Mouse (Mus musculus) liver, postnatal 0 days (tissue): ENCODE measurements at regions not wholly inside any gene's neighbourhood (a gene's known extent, or its start where the extent isn't known, plus 50 kb on each side); places are given as distances from the start of the nearest gene placed in this dataset.
"Not testable (repeated sequence)": the region's sequence is repeated elsewhere in the genome, so short reads cannot be mapped to it uniquely, and the experiment has no call there.

ENCODE experiments used
- ATAC-seq: fragments of 200-750 bp; cut with Nextera tagmentation; 2 replicates; pipeline ENCODE4 v1.8.0; 2017; ENCODE audit warnings: mild to moderate bottlenecking, moderate library complexity
- DNase-seq: peaks from one replicate; pipeline ENCODE4 v3.0.0-alpha.2; 2016
- H3K27ac ChIP-seq: fragments of 300-500 bp; sonication (generic); 2 replicates; pipeline ENCODE4 v1.5.1; 2014; ENCODE audit warnings: antibody characterized with exemption, moderate library complexity, mild to moderate bottlenecking, low read depth
- H3K27me3 ChIP-seq: fragments of 300-500 bp; sonication (generic); 2 replicates; pipeline ENCODE4 v1.6.1; 2014; ENCODE audit warnings: low read length, control low read depth, mixed read lengths; ENCODE audit not compliant: insufficient read depth
- H3K36me3 ChIP-seq: fragments of 300-500 bp; sonication (generic); replicated peaks from 2 replicates; pipeline ENCODE4 v1.6.1; 2014; ENCODE audit warnings: mild to moderate bottlenecking, control low read depth, low read length, moderate library complexity, mixed read lengths; ENCODE audit not compliant: insufficient read depth
- H3K4me1 ChIP-seq: fragments of 300-500 bp; sonication (generic); 2 replicates; pipeline ENCODE4 v1.6.1; 2014; ENCODE audit warnings: antibody characterized with exemption, mild to moderate bottlenecking, control low read depth; ENCODE audit not compliant: insufficient read depth
- H3K4me2 ChIP-seq: fragments of 300-500 bp; sonication (generic); 2 replicates; pipeline ENCODE4 v1.6.1; 2014; ENCODE audit warnings: low read depth, mild to moderate bottlenecking, low read length, moderate library complexity, mixed read lengths
- H3K4me3 ChIP-seq: fragments of 300-500 bp; sonication (generic); 2 replicates; pipeline ENCODE4 v1.5.1; 2014; ENCODE audit warnings: low read depth, low read length
- H3K9ac ChIP-seq: fragments of 300-500 bp; sonication (generic); replicated peaks from 2 replicates; pipeline ENCODE4 v1.6.1; 2014; ENCODE audit warnings: mild to moderate bottlenecking, moderate library complexity
- H3K9me3 ChIP-seq: fragments of 300-500 bp; sonication (generic); 2 replicates; pipeline ENCODE4 v1.6.1; 2016; ENCODE audit warnings: mild to moderate bottlenecking, control low read depth, low read length, mixed read lengths
- CTCF ChIP-seq: sonication (generic); IDR thresholded peaks from 2 replicates; pipeline ENCODE4 v1.5.1; 2016; ENCODE audit warnings: antibody characterized with exemption, low read depth
- EP300 ChIP-seq: IDR thresholded peaks from 2 replicates; pipeline ENCODE4 v1.6.1; 2016; ENCODE audit warnings: antibody characterized with exemption, low read depth, mild to moderate bottlenecking
- WGBS: fragments of 180-500 bp; shearing (Covaris S2); extraction: QIAGEN DNeasy Blood & Tissue Kit; methylation state at CpG from one replicate; pipeline ENCODE4 v1.1.7; 2014; ENCODE audit not compliant: insufficient replicate concordance; 5-methylcytosine and 5-hydroxymethylcytosine counted together

- H3K9ac ChIP-seq: no peak overlapping the region
- WGBS: 71% methylated on average over 1 of the region's 1 CpGs
- no peak for ATAC-seq
These were observed 129.4 kb upstream of the Tmem185a start for GRCm38 (mm10) chrX:70606349-70606748.

DNA sequence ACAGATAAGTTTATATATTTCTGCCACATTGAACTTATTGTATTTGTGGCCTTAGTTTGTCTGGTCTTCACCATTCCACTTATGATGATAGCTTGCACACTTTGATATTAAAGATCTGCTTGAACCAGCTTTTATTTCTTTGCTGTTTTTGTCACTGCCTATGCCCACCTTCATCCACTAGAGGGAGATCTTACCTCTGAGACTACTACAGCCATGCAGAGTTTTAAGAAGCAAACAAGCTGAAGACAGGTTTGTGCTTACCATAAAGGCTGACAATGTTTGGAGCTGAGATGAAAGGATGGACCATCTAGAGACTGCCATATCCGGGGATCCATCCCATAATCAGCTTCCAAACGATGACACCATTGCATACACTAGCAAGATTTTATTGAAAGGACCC is 105.4 kb upstream of the Tmem185a start:
- not testable (repeated sequence) for ATAC-seq, H3K4me2 ChIP-seq, DNase-seq, H3K27me3 ChIP-seq, H3K27ac ChIP-seq, H3K9ac ChIP-seq, H3K36me3 ChIP-seq, H3K4me3 ChIP-seq, H3K9me3 ChIP-seq, H3K4me1 ChIP-seq
- TF ChIP-seq CTCF: peak; percentile 69
- WGBS: 17% methylated on average over 2 of the region's 2 CpGs

More at GRCm38 (mm10) chrX:70606349-70606748, 129.4 kb upstream of the Tmem185a start:
- Histone ChIP-seq H3K9me3 (no peaks in the 10 kb centered on the region), H3K27me3 (no peaks in the 10 kb centered on the region), H3K4me2 (no peak overlapping the region), H3K4me3 (no peak overlapping the region), H3K27ac (no peak overlapping the region), H3K4me1 (no peaks in the 10 kb centered on the region), H3K36me3 (no peaks in the 10 kb centered on the region)
- no peak for DNase-seq
- TF ChIP-seq CTCF (no peak), EP300 (no peak)

DNA sequence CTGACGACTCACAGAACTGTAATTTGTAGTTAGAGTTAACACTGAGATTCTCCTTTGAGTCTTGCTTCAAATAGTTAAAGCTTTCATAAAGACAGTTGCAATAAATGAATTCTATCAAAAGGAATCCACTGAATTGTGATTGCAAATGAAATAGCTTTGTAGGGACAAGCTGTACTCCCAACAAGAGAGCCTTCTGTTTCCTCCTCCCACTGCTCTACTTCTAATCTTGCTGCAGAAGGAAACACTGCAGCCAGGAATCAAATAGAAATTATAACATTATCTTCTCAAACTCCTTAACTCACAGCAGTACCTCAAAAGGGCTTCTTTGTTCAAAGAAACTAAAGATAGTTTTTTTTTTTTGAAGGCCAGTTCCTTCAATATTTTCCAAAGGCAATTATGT is 103.2 kb upstream of the Tmem185a start:
- ATAC-seq: no peak
- H3K9ac ChIP-seq: no peak overlapping the region
- WGBS: 53% methylated on average over 1 of the region's 1 CpGs

GRCm38 (mm10) chrX:70574243-70574642 is 97.3 kb upstream of the Tmem185a start:
- not testable (repeated sequence) for H3K4me1 ChIP-seq, DNase-seq, H3K9ac ChIP-seq, H3K4me2 ChIP-seq, ATAC-seq, H3K27me3 ChIP-seq, H3K9me3 ChIP-seq, H3K27ac ChIP-seq, H3K36me3 ChIP-seq, H3K4me3 ChIP-seq
- 17% methylated on average over 1 of the region's 6 CpGs for WGBS

More for the DNA sequence above, 103.2 kb upstream of the Tmem185a start:
- Histone ChIP-seq H3K36me3 (no peaks in the 10 kb centered on the region), H3K27ac (no peak overlapping the region), H3K9me3 (no peaks in the 10 kb centered on the region), H3K4me2 (no peak overlapping the region), H3K4me3 (no peak overlapping the region), H3K4me1 (no peaks in the 10 kb centered on the region), H3K27me3 (no peaks in the 10 kb centered on the region)
- TF ChIP-seq EP300 (no peak), CTCF (no peak)
- DNase-seq: no peak

GRCm38 (mm10) chrX:70570586-70570985 is 93.6 kb upstream of the Tmem185a start:
- H3K36me3 ChIP-seq, H3K4me1 ChIP-seq, H3K27me3 ChIP-seq, H3K4me3 ChIP-seq, H3K9ac ChIP-seq, DNase-seq, H3K9me3 ChIP-seq, H3K4me2 ChIP-seq, ATAC-seq, H3K27ac ChIP-seq: not testable (repeated sequence)
- 51% methylated on average over 3 of the region's 4 CpGs for WGBS

- H3K27me3 ChIP-seq, H3K4me3 ChIP-seq, ATAC-seq, H3K9ac ChIP-seq, H3K9me3 ChIP-seq, H3K27ac ChIP-seq, DNase-seq, H3K4me1 ChIP-seq, H3K36me3 ChIP-seq, H3K4me2 ChIP-seq: not testable (repeated sequence)
- WGBS: 55% methylated on average over 4 of the region's 6 CpGs
- TF ChIP-seq CTCF: peak; percentile 29; the same call in 1 of the 2 replicates
These were observed 92.5 kb upstream of the Tmem185a start for GRCm38 (mm10) chrX:70569339-70569979.
